Mouse (Mus musculus): ENCODE results near the gene Mkln1.

The Mkln1 gene

GRCm38 (mm10) chr6:31397775-31398430 is 632 bp upstream of the Mkln1 start:
- DNase-seq (ENCODE audit: low read depth, low spot score), result no peak

DNA sequence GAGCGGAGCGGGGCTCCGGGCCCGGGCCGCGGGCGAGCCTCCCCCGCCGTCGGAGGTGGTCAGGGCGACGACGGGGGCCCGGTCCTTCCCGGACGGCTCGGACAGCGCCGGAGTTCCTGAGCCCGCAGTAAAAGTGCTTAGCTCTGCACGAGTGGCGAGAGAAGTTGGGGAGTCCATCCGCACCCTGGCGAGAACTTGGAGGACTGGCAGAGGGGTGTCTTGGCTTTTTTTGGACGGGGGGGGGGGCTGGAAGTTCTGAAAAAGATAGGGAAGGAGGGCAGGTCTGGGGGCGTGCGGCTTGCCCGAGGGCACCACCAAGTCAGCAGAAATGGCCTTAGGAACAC is 643 bp downstream of the Mkln1 start:
- DNase-seq (ENCODE audit: low read depth, low spot score), result no peak

DNA sequence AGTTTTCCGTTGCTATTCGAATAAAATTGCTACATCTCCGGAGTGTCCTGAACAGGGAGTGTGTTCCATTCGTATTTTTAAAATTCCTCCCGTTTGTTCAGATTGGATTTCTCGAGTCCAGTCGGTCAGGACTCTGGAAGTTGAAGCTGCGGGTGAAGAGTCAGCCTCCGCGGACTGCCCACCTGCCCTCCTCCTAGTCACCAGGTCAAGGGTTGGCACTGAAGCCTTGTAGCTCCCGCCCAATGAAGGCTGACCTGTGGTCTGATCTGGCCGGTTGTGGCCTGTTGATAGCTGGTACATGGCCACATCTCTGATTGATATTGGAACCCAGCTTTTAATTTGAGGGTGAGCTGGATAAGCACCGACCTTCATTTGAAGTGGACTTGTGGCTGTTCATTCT is 1.0 kb downstream of the Mkln1 start:
- DNase-seq (ENCODE audit: low read depth, low spot score), result peak; percentile 36

DNA sequence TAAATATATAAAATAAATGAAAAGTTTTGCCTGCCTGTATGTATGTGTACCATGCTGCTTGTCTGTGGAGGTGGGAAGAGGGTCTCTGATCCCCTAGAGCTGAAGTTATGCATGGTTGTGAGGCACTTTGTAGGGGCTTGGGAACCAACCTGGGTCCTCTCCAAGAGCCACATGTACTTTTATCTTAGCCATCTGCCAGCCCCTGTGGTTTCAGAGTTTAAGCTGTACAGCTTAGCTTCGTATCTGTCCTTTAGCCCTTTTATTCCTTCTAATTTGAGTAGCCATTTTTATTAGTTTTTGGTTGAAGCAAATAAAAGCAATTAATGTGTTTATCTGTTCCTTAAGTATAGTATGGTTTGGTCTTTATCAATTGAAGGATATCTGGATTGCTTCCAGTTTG is 12.5 kb downstream of the Mkln1 start:
- no peak for DNase-seq (ENCODE audit: low read depth, low spot score)

DNA sequence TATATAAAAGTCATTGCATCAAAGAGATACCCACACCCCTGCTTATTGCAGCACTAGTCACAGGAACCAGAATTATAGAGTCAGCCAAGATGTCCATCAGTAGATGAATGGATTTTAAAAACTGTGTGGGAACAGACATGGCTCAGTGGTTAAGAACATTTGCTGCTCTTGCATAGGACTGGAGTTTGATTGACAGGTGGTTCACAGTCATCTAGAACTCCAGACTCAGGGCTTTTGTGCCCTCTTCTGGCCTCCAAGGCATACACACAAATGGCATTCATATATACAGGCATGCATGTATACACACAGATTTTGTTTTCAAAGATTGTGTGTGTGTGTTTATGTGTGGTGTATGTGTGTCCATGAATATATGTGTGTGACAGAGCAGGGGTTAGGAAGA is 14.0 kb downstream of the Mkln1 start:
- no peak for DNase-seq (ENCODE audit: low read depth, low spot score)

GRCm38 (mm10) chr6:31413556-31413955 is 15.0 kb downstream of the Mkln1 start:
- no peak for DNase-seq (ENCODE audit: low read depth, low spot score)

DNA sequence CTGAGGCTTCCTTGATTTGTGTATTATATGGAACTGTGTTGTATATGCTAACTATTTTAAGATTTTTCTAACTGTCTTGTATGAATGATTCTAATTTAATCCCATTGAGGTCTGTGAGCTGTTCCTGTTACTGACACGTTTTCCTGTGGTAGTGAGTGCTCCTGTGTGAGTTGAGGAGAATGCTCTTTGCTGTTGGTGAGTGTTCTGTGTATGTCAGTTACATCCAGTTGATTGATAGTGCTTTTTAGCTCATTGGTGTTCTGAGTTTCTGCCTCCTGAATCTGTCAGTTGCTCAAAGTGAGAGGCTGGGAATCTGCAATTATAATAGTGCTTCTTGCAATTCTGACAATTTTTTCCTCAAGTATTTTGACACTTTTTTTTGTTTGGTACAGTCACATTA is 15.8 kb downstream of the Mkln1 start:
- DNase-seq (ENCODE audit: low read depth, low spot score), result no peak

DNA sequence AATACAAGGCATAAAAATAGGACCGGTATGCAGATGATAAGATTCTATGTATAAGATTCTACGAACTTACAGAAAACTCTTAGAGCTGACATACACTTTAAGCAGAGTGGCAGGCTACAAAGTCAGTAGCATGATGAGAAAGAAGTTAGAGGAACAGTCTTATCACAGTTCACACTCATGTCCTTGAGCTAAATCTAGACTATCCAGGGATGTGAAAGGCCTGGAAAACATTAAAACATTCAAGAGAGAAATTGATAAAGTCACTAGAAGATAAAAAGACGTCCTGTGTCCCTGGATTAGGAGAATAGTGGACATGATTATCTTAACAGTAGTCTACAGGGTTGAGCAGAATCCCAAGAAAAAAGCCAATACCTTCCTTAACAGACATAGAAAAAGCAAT is 26.9 kb downstream of the Mkln1 start:
- no peak for DNase-seq (ENCODE audit: low read depth, low spot score)

DNA sequence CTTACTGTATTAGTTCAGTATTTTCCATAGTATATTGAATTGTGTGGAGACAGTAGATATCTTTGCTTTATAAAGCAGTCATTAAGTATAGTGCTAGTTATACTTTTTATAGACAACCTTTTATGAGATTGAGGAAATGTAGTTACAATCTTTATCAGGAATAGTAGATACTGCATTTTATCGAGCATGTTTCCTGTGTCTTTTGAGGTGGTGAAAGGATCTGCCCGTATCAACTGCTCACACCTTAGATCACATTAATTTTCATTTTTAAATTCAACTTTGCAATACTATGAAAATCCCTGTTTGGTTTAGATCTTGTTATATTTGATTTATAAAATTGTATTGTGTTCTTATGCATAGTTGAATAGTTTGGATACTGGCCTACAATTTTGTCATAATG is 38.7 kb downstream of the Mkln1 start:
- no peak for DNase-seq (ENCODE audit: low read depth, low spot score)

DNA sequence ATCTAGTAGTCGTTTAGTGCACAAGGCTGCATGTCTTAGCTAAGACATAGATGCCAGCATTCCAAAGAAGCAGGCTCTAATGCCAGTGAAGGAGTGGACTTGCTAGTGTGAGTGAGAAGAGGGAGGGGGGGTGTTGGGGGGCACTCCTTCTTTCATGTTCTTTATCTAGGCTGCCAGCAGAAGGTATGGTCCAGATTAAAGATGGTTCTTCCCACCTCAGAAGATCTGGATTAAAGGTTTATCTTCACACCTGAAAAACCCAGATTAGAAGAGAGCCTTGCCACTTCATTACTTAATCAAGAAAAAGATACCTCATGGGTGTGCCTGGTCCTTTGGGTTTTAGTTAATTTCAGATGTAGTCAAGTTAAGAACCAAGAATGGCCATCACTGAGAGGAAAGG is 46.7 kb downstream of the Mkln1 start:
- DNase-seq (ENCODE audit: low read depth, low spot score), result no peak

DNA sequence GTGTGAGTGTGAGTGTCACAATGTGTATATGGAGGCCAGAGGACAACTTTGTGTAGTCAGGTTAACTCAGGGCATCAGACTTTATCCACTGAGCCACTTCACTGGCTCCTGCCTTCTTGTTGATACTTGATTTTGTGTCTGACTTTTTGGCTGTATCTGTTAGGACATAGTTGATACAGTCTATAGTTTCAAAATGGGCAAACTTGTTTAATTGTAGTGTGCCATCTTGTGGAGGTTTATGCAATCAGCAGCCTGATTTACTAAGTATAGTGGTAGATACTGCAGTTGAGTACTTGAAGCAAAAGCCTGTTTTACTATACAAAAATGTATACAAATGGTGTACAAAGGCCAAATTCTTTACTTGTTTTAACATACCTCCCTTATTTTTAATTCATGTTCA is 55.2 kb downstream of the Mkln1 start:
- peak; percentile 27 for DNase-seq (ENCODE audit: low read depth, low spot score)

- no peak for DNase-seq (ENCODE audit: low read depth, low spot score)
Measured at GRCm38 (mm10) chr6:31455376-31455775, 56.8 kb downstream of the Mkln1 start.

- DNase-seq (ENCODE audit: low read depth, low spot score), result peak; percentile 36
Measured at GRCm38 (mm10) chr6:31456988-31457387, 58.5 kb downstream of the Mkln1 start.

GRCm38 (mm10) chr6:31469431-31469830 is 70.9 kb downstream of the Mkln1 start:
- no peak for DNase-seq (ENCODE audit: low read depth, low spot score)

- DNase-seq (ENCODE audit: low read depth, low spot score), result no peak
Measured at GRCm38 (mm10) chr6:31478221-31478620, 79.7 kb downstream of the Mkln1 start.

- DNase-seq (ENCODE audit: low read depth, low spot score), result no peak
Measured at GRCm38 (mm10) chr6:31480008-31480407, 81.5 kb downstream of the Mkln1 start.

DNA sequence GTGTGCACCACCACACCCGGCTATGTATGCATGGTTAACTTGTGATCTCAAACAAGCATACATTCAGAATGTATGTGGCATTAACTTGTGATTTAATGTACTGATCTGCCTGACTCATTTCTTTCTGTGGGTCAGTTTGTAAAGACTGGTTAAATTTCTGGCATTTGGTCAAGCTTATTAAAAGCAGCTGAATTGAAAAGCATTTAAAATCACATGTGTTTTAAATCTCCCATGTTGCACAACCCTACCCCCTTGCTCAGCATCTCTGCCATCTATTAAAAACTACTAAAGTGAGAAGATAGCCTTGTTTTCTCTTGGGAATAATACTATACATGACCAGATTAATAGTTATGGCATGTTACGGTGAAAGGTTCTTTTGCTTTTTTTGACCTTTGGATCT is 88.1 kb downstream of the Mkln1 start:
- no peak for DNase-seq (ENCODE audit: low read depth, low spot score)

DNA sequence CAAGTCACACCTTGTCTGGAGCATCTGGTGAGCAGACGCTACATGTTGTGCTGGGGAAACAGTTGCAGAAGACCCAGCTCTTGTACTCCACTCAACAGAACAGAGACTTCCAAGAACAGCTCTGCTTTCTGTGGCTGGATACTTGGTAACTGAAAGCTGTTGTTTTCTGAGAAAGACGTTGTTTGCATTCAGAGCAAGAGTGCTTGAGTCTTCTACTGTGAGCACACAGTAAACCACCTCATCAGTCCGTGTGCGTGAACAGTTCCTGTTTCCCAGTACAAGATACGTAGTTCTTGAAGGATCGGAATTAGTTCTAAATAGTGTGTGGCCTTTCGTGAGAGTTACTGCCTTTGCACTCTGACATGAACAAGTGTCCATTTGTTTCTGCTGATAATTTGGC is 91.4 kb downstream of the Mkln1 start:
- DNase-seq (ENCODE audit: low read depth, low spot score), result no peak

- DNase-seq (ENCODE audit: low read depth, low spot score), result no peak
Measured at GRCm38 (mm10) chr6:31495122-31495731, 96.7 kb downstream of the Mkln1 start.

- no peak for DNase-seq (ENCODE audit: low read depth, low spot score)
Measured at GRCm38 (mm10) chr6:31496227-31496626, 97.7 kb downstream of the Mkln1 start.

DNA sequence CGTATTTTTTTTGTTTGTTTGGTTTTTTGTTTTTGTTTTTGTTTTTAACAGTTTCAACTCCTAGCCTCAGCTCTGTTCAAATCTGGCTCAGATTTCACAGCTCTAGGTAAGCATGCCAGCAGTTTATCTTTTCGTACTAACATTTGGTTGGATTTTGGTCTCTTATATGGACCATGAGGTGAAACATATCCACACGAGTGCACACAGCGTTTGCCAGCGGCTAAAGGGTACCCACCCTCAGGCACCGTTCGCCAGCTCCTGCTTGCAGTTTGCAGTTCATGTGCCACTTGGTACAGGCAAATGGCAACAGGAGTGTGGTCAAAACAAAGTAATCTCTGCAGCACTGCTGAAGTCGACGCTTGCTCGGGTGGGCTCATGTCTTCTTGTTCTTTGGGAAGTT is 101.3 kb downstream of the Mkln1 start:
- no peak for DNase-seq (ENCODE audit: low read depth, low spot score)

- no peak for DNase-seq (ENCODE audit: low read depth, low spot score)
Measured at GRCm38 (mm10) chr6:31500260-31500659, 101.7 kb downstream of the Mkln1 start.

GRCm38 (mm10) chr6:31500691-31501090 is 102.2 kb downstream of the Mkln1 start:
- no peak for DNase-seq (ENCODE audit: low read depth, low spot score)

GRCm38 (mm10) chr6:31502614-31503013 is 104.1 kb downstream of the Mkln1 start:
- DNase-seq (ENCODE audit: low read depth, low spot score), result no peak

Data from skeletal muscle tissue, adult 2 months (tissue).